Mouse (Mus musculus): Measurements from ENCODE around the gene Nodal. TPM values are rescaled to one million over a fixed set of nuclear protein-coding genes. Genes with fewer than 3 reads are reported as not detected.

Gene Nodal
- total RNA-seq (2021) (under 1 TPM in 1 of 2 experiments, not detected in 1; 0.10 TPM), polyA plus RNA-seq (2012; rRNA removed) (0.04 and 0.38 TPM in 2 replicates)
- long read RNA-seq = 0 reads

GRCm38 (mm10) chr10:61417672-61418071 lies at the start of gene Nodal:
TSS of gene Nodal (plus strand) at chr10:61417972.
- no peak for DNase-seq
- no peaks in the 10 kb centered on the region for H3K79me2 ChIP-seq (replicated peaks; ENCODE audit: control insufficient read depth, insufficient read depth, low read length)
- peaks cover 4% of the 10 kb centered on the region; the same call in 1 of the 2 replicates for H3K27me3 ChIP-seq (ENCODE audit: control insufficient read depth, insufficient read depth, low read length)
- WGBS = 45% methylated on average over 10 of the region's 10 CpGs
- H3K27ac ChIP-seq = peak within 1 kb of the TSS; percentile 8
- peak within 1 kb of the TSS; percentile 33 for H3K9ac ChIP-seq (ENCODE audit: low read depth, low read length)
- H3K4me3 ChIP-seq = peak within 1 kb of the TSS; percentile 20
- no peaks in the 10 kb centered on the region for H3K36me3 ChIP-seq (ENCODE audit: control insufficient read depth, insufficient read depth, low read length)
- TF ChIP-seq POLR2A (IDR thresholded peaks at IDR 0.05; ENCODE audit: insufficient read depth, low read depth, low read length) (no peak), CTCF (IDR thresholded peaks at IDR 0.05) (no peak), EP300 (IDR thresholded peaks at IDR 0.05; ENCODE audit: insufficient read depth, low read depth, low read length) (no peak)
- intact Hi-C loops (cut with DNase I) = no loop called here
- peaks cover 2% of the 10 kb centered on the region for H3K4me1 ChIP-seq (ENCODE audit: control insufficient read depth, insufficient read depth, low read length)

- Histone ChIP-seq H3K79me2 (replicated peaks; ENCODE audit: control insufficient read depth, insufficient read depth, low read length) (peaks cover 6% of the 10 kb centered on the region), H3K36me3 (ENCODE audit: control insufficient read depth, insufficient read depth, low read length) (peaks cover 25% of the 10 kb centered on the region), H3K4me3 (no peak overlapping the region), H3K4me1 (ENCODE audit: control insufficient read depth, insufficient read depth, low read length) (peaks cover 60% of the 10 kb centered on the region), H3K9ac (ENCODE audit: low read depth, low read length) (no peak overlapping the region), H3K27me3 (ENCODE audit: control insufficient read depth, insufficient read depth, low read length) (no peaks in the 10 kb centered on the region), H3K27ac (peak overlapping the region; percentile 77)
- intact Hi-C loops (cut with DNase I) = loop anchor here (5.0 kb wide), 1 partner anchor 78 kb away; no protein-coding TSS in a partner anchor
- peak in 1 of 2 experiments; percentile 38 for DNase-seq
- 31% methylated on average over 5 of the region's 5 CpGs for WGBS
- TF ChIP-seq CTCF (IDR thresholded peaks at IDR 0.05) = no peak
- no peak for TF ChIP-seq POLR2A (IDR thresholded peaks at IDR 0.05; ENCODE audit: insufficient read depth, low read depth, low read length)
- TF ChIP-seq EP300 (IDR thresholded peaks at IDR 0.05; ENCODE audit: insufficient read depth, low read depth, low read length) = peak; percentile 79
Measured at GRCm38 (mm10) chr10:61369755-61370154, 48.0 kb upstream of the Nodal start.

- 40% methylated on average over 18 of the region's 18 CpGs for WGBS
- peak overlapping the region; percentile 77 for H3K27ac ChIP-seq
- no peak overlapping the region for H3K9ac ChIP-seq (ENCODE audit: low read depth, low read length)
- no peaks in the 10 kb centered on the region for H3K27me3 ChIP-seq (ENCODE audit: control insufficient read depth, insufficient read depth, low read length)
- intact Hi-C loops (cut with DNase I) = no loop called here
- TF ChIP-seq EP300 (IDR thresholded peaks at IDR 0.05; ENCODE audit: insufficient read depth, low read depth, low read length) (peak; percentile 81; the same call in 1 of the 2 replicates), POLR2A (IDR thresholded peaks at IDR 0.05; ENCODE audit: insufficient read depth, low read depth, low read length) (no peak)
- peaks cover 25% of the 10 kb centered on the region for H3K36me3 ChIP-seq (ENCODE audit: control insufficient read depth, insufficient read depth, low read length)
- peaks cover 63% of the 10 kb centered on the region for H3K4me1 ChIP-seq (ENCODE audit: control insufficient read depth, insufficient read depth, low read length)
- DNase-seq = peak; percentile 67 to 79
- no peak overlapping the region for H3K4me3 ChIP-seq
- peaks cover 6% of the 10 kb centered on the region for H3K79me2 ChIP-seq (replicated peaks; ENCODE audit: control insufficient read depth, insufficient read depth, low read length)
Measured at GRCm38 (mm10) chr10:61370273-61370979, 47.3 kb upstream of the Nodal start.

GRCm38 (mm10) chr10:61371884-61372584 lies 45.7 kb upstream of the Nodal start:
- TF ChIP-seq POLR2A (IDR thresholded peaks at IDR 0.05; ENCODE audit: insufficient read depth, low read depth, low read length) (no peak), CTCF (IDR thresholded peaks at IDR 0.05) (no peak), EP300 (IDR thresholded peaks at IDR 0.05; ENCODE audit: insufficient read depth, low read depth, low read length) (no peak)
- Histone ChIP-seq H3K36me3 (ENCODE audit: control insufficient read depth, insufficient read depth, low read length) (peaks cover 25% of the 10 kb centered on the region), H3K27ac (peak overlapping the region; percentile 77), H3K9ac (ENCODE audit: low read depth, low read length) (no peak overlapping the region), H3K79me2 (replicated peaks; ENCODE audit: control insufficient read depth, insufficient read depth, low read length) (peaks cover 6% of the 10 kb centered on the region), H3K4me3 (no peak overlapping the region), H3K4me1 (ENCODE audit: control insufficient read depth, insufficient read depth, low read length) (peaks cover 58% of the 10 kb centered on the region), H3K27me3 (ENCODE audit: control insufficient read depth, insufficient read depth, low read length) (no peaks in the 10 kb centered on the region)
- 58% methylated on average over 9 of the region's 9 CpGs for WGBS
- intact Hi-C loops (cut with DNase I) = no loop called here
- DNase-seq = no peak

- intact Hi-C loops (cut with DNase I) = no loop called here
- peaks cover 25% of the 10 kb centered on the region for H3K36me3 ChIP-seq (ENCODE audit: control insufficient read depth, insufficient read depth, low read length)
- H3K9ac ChIP-seq (ENCODE audit: low read depth, low read length) = no peak overlapping the region
- H3K27me3 ChIP-seq (ENCODE audit: control insufficient read depth, insufficient read depth, low read length) = no peaks in the 10 kb centered on the region
- peak overlapping the region; percentile 77 for H3K27ac ChIP-seq
- peaks cover 58% of the 10 kb centered on the region for H3K4me1 ChIP-seq (ENCODE audit: control insufficient read depth, insufficient read depth, low read length)
- peaks cover 6% of the 10 kb centered on the region for H3K79me2 ChIP-seq (replicated peaks; ENCODE audit: control insufficient read depth, insufficient read depth, low read length)
- 25% methylated on average over 4 of the region's 4 CpGs for WGBS
- DNase-seq = peak in 1 of 2 experiments; percentile 26
- no peak for TF ChIP-seq POLR2A (IDR thresholded peaks at IDR 0.05; ENCODE audit: insufficient read depth, low read depth, low read length)
- no peak for TF ChIP-seq CTCF (IDR thresholded peaks at IDR 0.05)
- no peak for TF ChIP-seq EP300 (IDR thresholded peaks at IDR 0.05; ENCODE audit: insufficient read depth, low read depth, low read length)
- no peak overlapping the region for H3K4me3 ChIP-seq
Measured at GRCm38 (mm10) chr10:61372585-61372923, 45.2 kb upstream of the Nodal start.

- TF ChIP-seq POLR2A (IDR thresholded peaks at IDR 0.05; ENCODE audit: insufficient read depth, low read depth, low read length) = peak; percentile 32; the same call in 1 of the 2 replicates
- no peak for TF ChIP-seq CTCF (IDR thresholded peaks at IDR 0.05)
- 0 out of 2 replicates have a peak, but pooled peaks have one; percentile 56 for TF ChIP-seq EP300 (IDR thresholded peaks at IDR 0.05; ENCODE audit: insufficient read depth, low read depth, low read length)
- Histone ChIP-seq H3K9ac (ENCODE audit: low read depth, low read length) (no peak overlapping the region), H3K4me1 (ENCODE audit: control insufficient read depth, insufficient read depth, low read length) (peaks cover 54% of the 10 kb centered on the region), H3K27me3 (ENCODE audit: control insufficient read depth, insufficient read depth, low read length) (no peaks in the 10 kb centered on the region), H3K79me2 (replicated peaks; ENCODE audit: control insufficient read depth, insufficient read depth, low read length) (peaks cover 5% of the 10 kb centered on the region), H3K27ac (peak overlapping the region; percentile 62), H3K4me3 (no peak overlapping the region), H3K36me3 (ENCODE audit: control insufficient read depth, insufficient read depth, low read length) (peaks cover 14% of the 10 kb centered on the region)
- WGBS = 26% methylated on average over 4 of the region's 4 CpGs
- intact Hi-C loops (cut with DNase I) = no loop called here
- peak; percentile 62 to 64 for DNase-seq
Measured at GRCm38 (mm10) chr10:61374076-61374475, 43.7 kb upstream of the Nodal start.
